Mouse (Mus musculus) right cerebral cortex, postnatal 10 days (tissue): ENCODE results near the gene Fcgbp.

ENCODE experiments used
- DNase-seq, 2 experiments: peaks; one replicate each; pipeline ENCODE4 v3.0.0; 2021; ENCODE audit warnings: low spot score in 2 of 2

Fcgbp gene

GRCm38 (mm10) chr7:28149841-28150240 is 78.8 kb downstream of the Fcgbp start:
- DNase-seq, result no peak

GRCm38 (mm10) chr7:28151584-28152221 is 80.7 kb downstream of the Fcgbp start:
- peak in 1 of 2 experiments; percentile 59 for DNase-seq

- DNase-seq, result peak; percentile 40 to 47
These were observed 82.6 kb downstream of the Fcgbp start for GRCm38 (mm10) chr7:28153595-28153994.

- no peak for DNase-seq
These were observed 88.3 kb downstream of the Fcgbp start for GRCm38 (mm10) chr7:28159292-28159691.

- no peak for DNase-seq
These were observed 88.9 kb downstream of the Fcgbp start for GRCm38 (mm10) chr7:28159893-28160292.

- DNase-seq, result no peak
These were observed 90.2 kb downstream of the Fcgbp start for GRCm38 (mm10) chr7:28161163-28161749.

GRCm38 (mm10) chr7:28165406-28165805 is 94.4 kb downstream of the Fcgbp start:
- no peak for DNase-seq

GRCm38 (mm10) chr7:28168320-28169115 is 97.5 kb downstream of the Fcgbp start:
- peak; percentile 81 for DNase-seq

- peak; percentile 95 to 96 for DNase-seq
These were observed 98.7 kb downstream of the Fcgbp start, which contains the start of gene Fbl for GRCm38 (mm10) chr7:28169489-28170422. Gene Fbl, plus strand, starts transcription at chr7:28169710.
